14 mouse cellular contexts compared by ENCODE assay signal in genomic region chr12:46419591-46419990, GRCm38 (mm10).
"Had no signal": no experiment of that assay in that cellular context is flagged by ENCODE, and none has a peak within 500 bp of the region (broad histone marks: within the 10 kb centered on the region; RNA-seq: fewer than 3 reads in every experiment).

No protein-coding gene starts in this region.

- H3K36me3 ChIP-seq: limb, embryonic 10.5 days; lung, embryonic 15.5 days; midbrain, embryonic 12.5 days; neural tube, embryonic 13.5 days; stomach, embryonic 15.5 days had no signal

- H3K4me2 ChIP-seq: lung, embryonic 15.5 days; midbrain, embryonic 12.5 days; neural tube, embryonic 13.5 days; stomach, embryonic 15.5 days had no signal

- ATAC-seq: midbrain, embryonic 16.5 days had no signal

- H3K4me1 ChIP-seq: limb, embryonic 10.5 days; midbrain, embryonic 12.5 days; neural tube, embryonic 13.5 days; stomach, embryonic 15.5 days had no signal

- H3K27ac ChIP-seq: kidney, postnatal 0 days; limb, embryonic 10.5 days; lung, embryonic 15.5 days; midbrain, embryonic 12.5 days; neural tube, embryonic 13.5 days; stomach, embryonic 15.5 days had no signal

- H3K9me3 ChIP-seq: limb, embryonic 10.5 days; lung, embryonic 15.5 days; midbrain, embryonic 12.5 days; neural tube, embryonic 13.5 days; stomach, embryonic 15.5 days had no signal

- H3K4me3 ChIP-seq: limb, embryonic 10.5 days; lung, embryonic 15.5 days; midbrain, embryonic 12.5 days; neural tube, embryonic 13.5 days; stomach, embryonic 15.5 days had no signal

- DNase-seq: kidney, adult 11 months; kidney, adult 9 months; kidney, postnatal 36 days; lung, postnatal 14 days; retina, postnatal 1 day; thymus, adult 2 months; thymus, postnatal 25 days had no signal

- H3K27me3 ChIP-seq: lung, embryonic 15.5 days; midbrain, embryonic 12.5 days; neural tube, embryonic 13.5 days; stomach, embryonic 15.5 days had no signal

- H3K9ac ChIP-seq: lung, embryonic 15.5 days; midbrain, embryonic 12.5 days; neural tube, embryonic 13.5 days; stomach, embryonic 15.5 days had no signal
